Mouse (Mus musculus) lung, postnatal 10 days (tissue): Measurements from ENCODE around the gene 1500009C09Rik.

Source experiments
- DNase-seq: peaks from one replicate; pipeline ENCODE4 v3.0.0; 2021

1500009C09Rik gene

DNA sequence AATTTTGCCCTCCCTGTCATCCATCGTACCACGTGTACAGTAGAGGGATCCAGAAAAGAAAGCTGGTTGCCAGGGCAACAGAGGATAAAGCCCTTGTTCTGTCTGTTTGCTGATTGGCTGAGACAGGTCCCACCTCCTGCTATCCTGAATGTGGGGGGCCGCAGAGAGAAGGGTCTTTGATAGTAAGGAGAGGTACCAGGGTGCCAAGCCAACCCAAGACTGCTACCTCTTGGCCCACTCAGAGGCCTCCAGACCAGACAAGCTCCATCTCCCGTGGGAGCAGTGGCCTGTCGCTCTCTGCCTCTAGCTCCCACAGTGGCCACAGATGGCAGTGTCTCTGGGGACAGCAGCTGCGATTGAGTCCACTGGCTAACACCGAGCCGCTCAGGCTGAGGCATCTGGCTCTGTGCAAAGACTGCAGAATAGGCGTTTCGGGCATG is 3.8 kb downstream of the 1500009C09Rik start:
- DNase-seq = no peak

- peak; percentile 68 for DNase-seq
Observed at GRCm38 (mm10) chr15:82259510-82259909, 7.3 kb downstream of the 1500009C09Rik start.

GRCm38 (mm10) chr15:82266356-82266755 is 14.2 kb downstream of the 1500009C09Rik start:
- peak; percentile 72 for DNase-seq

DNA sequence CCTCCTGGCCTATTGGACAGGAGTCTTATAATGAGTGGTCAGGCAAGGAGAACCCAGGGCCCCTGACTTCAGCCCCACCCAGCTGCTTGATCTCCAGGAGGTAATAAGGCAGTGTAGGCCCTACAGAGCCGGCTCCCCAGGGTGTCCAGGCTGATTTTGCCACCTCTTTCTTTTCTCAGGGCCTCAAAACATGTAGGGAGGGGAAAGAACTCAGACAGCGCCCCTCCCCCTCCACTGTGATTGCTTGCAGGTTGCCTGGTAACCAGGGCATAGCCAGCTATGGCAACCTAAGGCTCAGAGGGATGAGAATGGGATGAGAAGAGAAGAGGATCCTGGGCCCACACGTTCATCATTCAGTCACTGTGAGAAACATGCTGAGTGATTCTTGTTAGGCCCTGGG is 16.0 kb downstream of the 1500009C09Rik start:
- no peak for DNase-seq

DNA sequence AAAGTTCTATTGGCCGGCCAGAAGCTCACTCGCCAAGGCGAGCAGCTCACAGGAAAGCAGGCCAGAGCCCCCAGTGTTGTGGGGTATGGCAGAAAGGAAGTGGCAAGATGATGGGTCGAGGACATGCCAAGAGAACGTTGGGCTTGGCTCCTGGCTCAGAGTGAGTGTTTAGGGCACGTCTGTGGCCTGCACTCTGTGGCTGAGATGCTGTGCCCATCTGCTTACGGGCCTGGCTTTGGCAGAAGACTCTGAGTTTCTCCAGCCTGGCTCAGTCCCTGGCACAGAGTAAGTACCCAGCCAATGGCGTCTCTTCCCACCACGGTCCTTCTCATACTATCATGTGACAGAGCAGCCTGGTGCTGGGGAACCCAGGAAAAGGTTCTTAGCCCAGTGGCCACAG is 16.6 kb downstream of the 1500009C09Rik start:
- no peak for DNase-seq

DNA sequence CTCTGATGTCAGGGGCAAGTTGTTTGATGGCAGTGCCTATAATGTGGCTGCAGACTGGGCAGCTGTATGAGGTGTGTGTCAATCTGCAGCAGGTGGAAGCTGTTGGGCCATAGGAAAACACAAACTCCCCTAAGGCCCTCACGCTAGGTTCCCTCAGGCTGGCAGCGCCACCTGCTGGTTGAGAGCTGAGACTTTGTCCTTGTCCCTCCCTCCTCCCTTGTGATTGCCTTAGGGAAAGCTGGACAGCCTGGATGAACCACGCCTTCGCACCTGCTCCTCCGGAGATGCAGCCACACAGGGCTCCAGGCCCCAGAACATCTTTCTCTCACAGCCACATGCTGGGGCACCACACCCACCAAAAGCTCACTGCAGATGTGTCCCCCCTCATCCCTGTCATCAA is 19.0 kb downstream of the 1500009C09Rik start:
- peak; percentile 77 for DNase-seq

- no peak for DNase-seq
Observed at GRCm38 (mm10) chr15:82272295-82272694, 20.1 kb downstream of the 1500009C09Rik start.

- no peak for DNase-seq
Observed at GRCm38 (mm10) chr15:82274593-82274926, 22.4 kb downstream of the 1500009C09Rik start, which contains the start of gene Sept3. Gene Sept3 (plus strand): TSS chr15:82274893.

GRCm38 (mm10) chr15:82274927-82275901 is 23.0 kb downstream of the 1500009C09Rik start:
- DNase-seq = no peak

GRCm38 (mm10) chr15:82277591-82277990 is 25.4 kb downstream of the 1500009C09Rik start:
- DNase-seq = no peak

- no peak for DNase-seq
Observed at GRCm38 (mm10) chr15:82280638-82281037, 28.4 kb downstream of the 1500009C09Rik start.

GRCm38 (mm10) chr15:82286157-82286556 is 34.0 kb downstream of the 1500009C09Rik start:
- no peak for DNase-seq

- no peak for DNase-seq
Observed at GRCm38 (mm10) chr15:82290252-82290651, 38.1 kb downstream of the 1500009C09Rik start.

GRCm38 (mm10) chr15:82292851-82293250 is 40.7 kb downstream of the 1500009C09Rik start:
- no peak for DNase-seq

- no peak for DNase-seq
Observed at GRCm38 (mm10) chr15:82293271-82293711, 41.1 kb downstream of the 1500009C09Rik start.

GRCm38 (mm10) chr15:82294059-82294458 is 41.9 kb downstream of the 1500009C09Rik start:
- peak; percentile 38 for DNase-seq

GRCm38 (mm10) chr15:82298764-82299561 is 46.8 kb downstream of the 1500009C09Rik start, which contains the start of gene Wbp2nl:
Gene Wbp2nl (plus strand): TSS chr15:82298954.
- peak; percentile 45 for DNase-seq

- DNase-seq = no peak
Observed at GRCm38 (mm10) chr15:82307107-82307506, 54.9 kb downstream of the 1500009C09Rik start.

DNA sequence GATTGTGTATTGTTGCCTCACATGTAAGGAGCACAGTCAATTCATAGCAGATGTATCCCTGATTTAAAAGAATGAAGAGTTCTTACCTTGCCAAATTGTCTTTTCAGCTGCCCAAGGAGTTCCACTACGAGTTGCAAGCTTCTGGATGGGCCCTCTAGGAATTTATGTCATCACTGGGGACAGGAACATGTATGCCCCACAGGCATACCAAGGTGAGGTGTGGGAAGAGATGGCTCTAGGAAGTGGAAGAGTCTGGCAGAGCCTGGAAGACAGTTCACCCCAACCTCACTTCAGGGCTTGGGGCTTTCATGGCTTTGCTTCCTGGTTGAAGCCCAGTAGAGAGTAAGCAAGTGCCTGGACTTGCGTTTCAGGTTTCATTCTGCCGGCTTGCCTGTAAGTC is 56.2 kb downstream of the 1500009C09Rik start:
- DNase-seq = no peak
